Mouse (Mus musculus): ENCODE results near the gene Gm8212.

DNA sequence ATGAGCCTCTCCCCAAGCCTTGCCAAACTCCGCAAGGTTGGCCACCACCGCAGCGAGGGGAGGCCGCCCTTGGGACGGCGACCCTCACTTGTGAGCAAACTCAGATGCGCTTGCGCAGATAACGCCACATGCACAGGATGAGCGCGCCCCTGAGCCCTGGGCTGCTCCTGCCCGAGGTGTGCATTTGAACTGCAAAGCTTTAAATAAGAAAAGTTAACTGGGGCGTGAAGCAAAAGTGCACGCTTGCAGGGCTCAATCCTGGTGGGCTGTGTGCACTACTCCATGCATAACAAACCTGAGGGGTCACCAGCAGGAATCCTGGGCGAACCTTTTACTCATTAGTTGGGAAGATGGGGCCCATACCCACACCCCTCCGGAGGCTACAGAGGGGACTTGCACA, 50.6 kb downstream of the Gm8212 start:
- TF ChIP-seq POLR2A (IDR thresholded peaks at IDR 0.05; ENCODE audit: control insufficient read depth in 1 of 2, insufficient read depth in 1 of 2, low read depth in 1 of 2, low read length in 2 of 2, poor library complexity in 1 of 2) (no peak), MAX (IDR thresholded peaks at IDR 0.05; ENCODE audit: low read length) (no peak), CTCF (IDR thresholded peaks at IDR 0.05 in 2 of 3, conservative IDR thresholded peaks at IDR 0.05 in 1 of 3; ENCODE audit: control insufficient read depth in 1 of 3, insufficient read depth in 1 of 3, low read depth in 2 of 3, low read length in 3 of 3, poor library complexity in 1 of 3, severe bottlenecking in 1 of 3) (no peak), NELFE (IDR thresholded peaks at IDR 0.05; ENCODE audit: low read depth, low read length) (no peak), ZC3H11A (IDR thresholded peaks at IDR 0.05; ENCODE audit: low read depth, low read length) (no peak), KAT2A (conservative IDR thresholded peaks at IDR 0.05; ENCODE audit: low read depth, low read length) (no peak), TBP (IDR thresholded peaks at IDR 0.05; ENCODE audit: low read depth, low read length) (no peak), EP300 (IDR thresholded peaks at IDR 0.05; ENCODE audit: low read depth in 1 of 2, low read length in 2 of 2) (no peak), TAL1 (IDR thresholded peaks at IDR 0.05; ENCODE audit: low read length) (no peak), GATA1 (IDR thresholded peaks at IDR 0.05; ENCODE audit: low read depth, low read length) (no peak), HCFC1 (IDR thresholded peaks at IDR 0.05; ENCODE audit: low read depth, low read length) (no peak), NRF1 (IDR thresholded peaks at IDR 0.05; ENCODE audit: insufficient read depth, low read depth, low read length, poor library complexity, severe bottlenecking) (no peak), MAFK (IDR thresholded peaks at IDR 0.05; ENCODE audit: borderline replicate concordance, low read depth, low read length) (no peak), SIN3A (IDR thresholded peaks at IDR 0.05; ENCODE audit: low read length) (no peak)
